Mouse (Mus musculus) embryonic stem cell, embryonic (primary cell): ENCODE results near the gene Fbxl12.

Experiments
- CTCF ChIA-PET, 4 experiments: fragments of 300-600 bp in 2 of 4; fragments of 350-600 bp in 2 of 4; sonication (Branson Sonifier 250); formaldehyde crosslinking; loops; one replicate each; lab custom pipeline; 2022; ENCODE audit warnings: inconsistent platforms in 2 of 4; lab: Charles Lee
- POLR2A ChIA-PET, 4 experiments: fragments of 300-600 bp in 2 of 4; fragments of 350-600 bp in 2 of 4; sonication (Branson Sonifier 250); formaldehyde crosslinking; loops; one replicate each; lab custom pipeline; 2022; ENCODE audit warnings: antibody characterized with exemption in 4 of 4, inconsistent platforms in 1 of 4; lab: Charles Lee

Fbxl12 gene

GRCm38 (mm10) chr9:20638552-20638951, 6.0 kb downstream of the Fbxl12 start:
- ChIA-PET CTCF (no interaction called here), POLR2A (interaction anchor here (0.7 to 13.6 kb wide), 7 partner anchors 10 to 155 kb away, joined by 3 to 414 read pairs (median 5); partner anchors contain the start of genes Pin1 (in 2 of the 4) and Zfp846 (in 1 of the 4))

GRCm38 (mm10) chr9:20636790-20637189, 7.8 kb downstream of the Fbxl12 start:
- ChIA-PET POLR2A (interaction anchor here in 3 of 4 experiments (0.6 to 13.6 kb wide), 14 partner anchors 8 to 93 kb away, joined by 3 to 414 read pairs (median 6); partner anchors contain the start of genes Pin1 (in 3 of the 3), Zfp846 (in 2 of the 3) and Fbxl12 (in 1 of the 3)), CTCF (interaction anchor here in 1 of 4 experiments (1.5 kb wide), 1 partner anchor 15 kb away, joined by 3 read pairs; the partner anchor contains the start of gene Pin1)

GRCm38 (mm10) chr9:20636256-20636655, 8.3 kb downstream of the Fbxl12 start:
- POLR2A ChIA-PET = interaction anchor here in 3 of 4 experiments (0.5 to 13.6 kb wide), 21 partner anchors 8 to 1529 kb away, joined by 3 to 414 read pairs (median 5); partner anchors contain the start of genes Fbxl12 (in 3 of the 3), Pin1 (in 3 of the 3), Zfp846 (in 2 of the 3) and Ubl5 (in 1 of the 3)
- CTCF ChIA-PET = interaction anchor here in 3 of 4 experiments (0.5 to 1.5 kb wide), 6 partner anchors 16 to 195 kb away, joined by 3 to 7 read pairs (median 3); partner anchors contain the start of gene Pin1 (in 1 of the 3)

- ChIA-PET CTCF (interaction anchor here in 2 of 4 experiments (0.5 to 1.5 kb wide), 7 partner anchors 17 to 196 kb away, joined by 3 to 7 read pairs (median 3); partner anchors contain the start of gene Pin1 (in 1 of the 2)), POLR2A (interaction anchor here in 3 of 4 experiments (0.5 to 13.6 kb wide), 22 partner anchors 8 to 1529 kb away, joined by 3 to 414 read pairs (median 5); partner anchors contain the start of genes Fbxl12 (in 3 of the 3), Pin1 (in 3 of the 3), Zfp846 (in 3 of the 3) and Ubl5 (in 1 of the 3))
Observed at GRCm38 (mm10) chr9:20635676-20636075, 8.9 kb downstream of the Fbxl12 start.

GRCm38 (mm10) chr9:20631332-20631731, 13.2 kb downstream of the Fbxl12 start:
- ChIA-PET CTCF (no interaction called here), POLR2A (interaction anchor here in 3 of 4 experiments (0.7 to 5.9 kb wide), 5 partner anchors 10 to 23 kb away, joined by 3 to 30 read pairs (median 4); partner anchors contain the start of genes Ubl5 (in 3 of the 3) and Fbxl12 (in 1 of the 3))

- CTCF ChIA-PET = no interaction called here
Observed at GRCm38 (mm10) chr9:20616685-20617084, 27.9 kb downstream of the Fbxl12 start.

GRCm38 (mm10) chr9:20611976-20612375, 32.6 kb downstream of the Fbxl12 start:
- CTCF ChIA-PET = no interaction called here

More at GRCm38 (mm10) chr9:20616685-20617084, 27.9 kb downstream of the Fbxl12 start:
- POLR2A ChIA-PET = interaction anchor here in 1 of 4 experiments (1.5 kb wide), 1 partner anchor 27 kb away, joined by 4 read pairs; the partner anchor contains the start of gene Ubl5

GRCm38 (mm10) chr9:20609831-20610464, 34.6 kb downstream of the Fbxl12 start:
- CTCF ChIA-PET = interaction anchor here in 1 of 4 experiments (0.6 kb wide), 1 partner anchor 369 kb away, joined by 3 read pairs; no protein-coding TSS in a partner anchor
- POLR2A ChIA-PET = interaction anchor here in 2 of 4 experiments (0.6 to 1.8 kb wide), 6 partner anchors 13 to 79 kb away, joined by 3 to 5 read pairs (median 3); partner anchors contain the start of gene Ubl5 (in 1 of the 2)

More at GRCm38 (mm10) chr9:20611976-20612375, 32.6 kb downstream of the Fbxl12 start:
- POLR2A ChIA-PET = no interaction called here

GRCm38 (mm10) chr9:20607100-20607974, 37.2 kb downstream of the Fbxl12 start:
- CTCF ChIA-PET = interaction anchor here in 1 of 4 experiments (1.0 kb wide), 1 partner anchor 140 kb away, joined by 3 read pairs; no protein-coding TSS in a partner anchor

GRCm38 (mm10) chr9:20606269-20606668, 38.3 kb downstream of the Fbxl12 start:
- CTCF ChIA-PET = interaction anchor here in 1 of 4 experiments (0.6 kb wide), 2 partner anchors 29 to 46 kb away, joined by 3 read pairs; partner anchors contain the start of gene Pin1

More at GRCm38 (mm10) chr9:20607100-20607974, 37.2 kb downstream of the Fbxl12 start:
- POLR2A ChIA-PET = interaction anchor here in 3 of 4 experiments (0.5 to 2.5 kb wide), 10 partner anchors 12 to 286 kb away, joined by 3 to 15 read pairs (median 4); partner anchors contain the start of genes Ubl5 (in 3 of the 3), Pin1 (in 1 of the 3) and Zfp26 (in 1 of the 3)

GRCm38 (mm10) chr9:20601270-20601669, 43.3 kb downstream of the Fbxl12 start:
- ChIA-PET CTCF (no interaction called here), POLR2A (interaction anchor here in 1 of 4 experiments (1.1 to 1.5 kb wide), 2 partner anchors 41 to 43 kb away, joined by 3 to 4 read pairs; partner anchors contain the start of genes Fbxl12 and Ubl5)

More at GRCm38 (mm10) chr9:20606269-20606668, 38.3 kb downstream of the Fbxl12 start:
- POLR2A ChIA-PET = interaction anchor here in 2 of 4 experiments (0.9 to 2.0 kb wide), 3 partner anchors 11 to 36 kb away, joined by 3 to 10 read pairs (median 5); partner anchors contain the start of gene Ubl5 (in 2 of the 2)

GRCm38 (mm10) chr9:20581175-20581634, 63.4 kb downstream of the Fbxl12 start, which contains the start of gene Zfp846:
Gene Zfp846, plus strand, starts transcription at chr9:20581291.
- ChIA-PET POLR2A (interaction anchor here (0.5 to 1.8 kb wide), 31 partner anchors 9 to 297 kb away, joined by 3 to 35 read pairs (median 4); partner anchors contain the start of genes Pin1 (in 2 of the 4), Ubl5 (in 2 of the 4) and Zfp266 (in 2 of the 4)), CTCF (interaction anchor here in 2 of 4 experiments (0.8 to 1.1 kb wide), 4 partner anchors 37 to 176 kb away, joined by 3 to 4 read pairs (median 3); no protein-coding TSS in a partner anchor)

- ChIA-PET POLR2A (interaction anchor here in 3 of 4 experiments (0.9 to 1.4 kb wide), 3 partner anchors 32 to 147 kb away, joined by 3 read pairs; partner anchors contain the start of gene Ubl5 (in 1 of the 3)), CTCF (no interaction called here)
Observed at GRCm38 (mm10) chr9:20576591-20576990, 68.0 kb downstream of the Fbxl12 start.

- ChIA-PET POLR2A (interaction anchor here in 3 of 4 experiments (0.6 to 1.7 kb wide), 6 partner anchors 10 to 289 kb away, joined by 3 to 9 read pairs (median 3); partner anchors contain the start of genes Ubl5 (in 1 of the 3) and Zfp846 (in 1 of the 3)), CTCF (no interaction called here)
Observed at GRCm38 (mm10) chr9:20571060-20571459, 73.5 kb downstream of the Fbxl12 start.
